Mouse (Mus musculus) Patski (cell line): ENCODE measurements at regions not wholly inside any gene's neighbourhood (a gene's known extent, or its start where the extent isn't known, plus 50 kb on each side); places are given as distances from the start of the nearest gene placed in this dataset.

Experiments used
- ATAC-seq: fragments of 100-300 bp; one replicate; pipeline ENCODE4 v1.8.0; 2021
- CTCF ChIA-PET: fragments of 350-600 bp; sonication (Branson Sonifier 250); formaldehyde crosslinking; loops from one replicate; lab custom pipeline; 2022; ENCODE audit warnings: inconsistent platforms; lab: Charles Lee
- POLR2A ChIA-PET: fragments of 350-600 bp; sonication (Branson Sonifier 250); formaldehyde crosslinking; loops from one replicate; lab custom pipeline; 2022; ENCODE audit warnings: antibody characterized with exemption, inconsistent platforms; lab: Charles Lee
- DNase-seq: peaks from one replicate; pipeline ENCODE4 v3.0.0-alpha.2; 2011; ENCODE audit warnings: low read depth, low spot score
- H3K27me3 ChIP-seq: fragments of 371-371 bp; one replicate; pipeline ENCODE4 v1.5.1; 2021
- CTCF ChIP-seq: fragments of 100-300 bp; IDR thresholded peaks from one replicate; pipeline ENCODE4 v1.5.1; 2021
- in situ Hi-C: fragments of 300-500 bp; cut with MboI; formaldehyde crosslinking; loops from 3 replicates; pipeline ENCODE4 v1.11.1; 2018; ENCODE audit warnings: low pct_unique_long_range_greater_than_20kb, mixed read lengths

DNA sequence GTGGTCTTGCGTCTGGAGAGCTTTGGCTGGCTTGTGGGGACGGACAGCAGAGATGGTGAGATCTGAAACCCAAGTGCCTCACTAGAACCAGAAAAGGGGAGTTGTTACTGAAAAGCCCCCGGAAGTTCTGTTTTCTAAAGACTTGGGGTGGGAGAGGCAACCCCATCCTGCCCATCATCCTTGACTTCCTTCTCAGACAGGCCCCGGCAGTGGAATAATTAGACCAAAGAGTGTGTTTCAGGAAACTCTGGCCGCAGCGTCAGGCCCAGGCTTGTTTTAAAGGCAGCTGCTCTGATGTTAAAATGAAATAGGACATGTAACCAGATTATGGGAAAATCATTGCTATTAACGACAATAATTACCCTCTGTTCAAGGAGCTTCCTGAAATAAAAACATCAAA is 172.9 kb downstream of the Gm12728 start:
- no peaks in the 10 kb centered on the region for H3K27me3 ChIP-seq
- in situ Hi-C loops: no loop called here
- CTCF ChIA-PET: no interaction called here
- POLR2A ChIA-PET: interaction anchor here (0.6 kb wide), 1 partner anchor 255 kb away, joined by 3 read pairs; no protein-coding TSS in a partner anchor
- no peak for TF ChIP-seq CTCF
- ATAC-seq (no peak), DNase-seq (no peak)

DNA sequence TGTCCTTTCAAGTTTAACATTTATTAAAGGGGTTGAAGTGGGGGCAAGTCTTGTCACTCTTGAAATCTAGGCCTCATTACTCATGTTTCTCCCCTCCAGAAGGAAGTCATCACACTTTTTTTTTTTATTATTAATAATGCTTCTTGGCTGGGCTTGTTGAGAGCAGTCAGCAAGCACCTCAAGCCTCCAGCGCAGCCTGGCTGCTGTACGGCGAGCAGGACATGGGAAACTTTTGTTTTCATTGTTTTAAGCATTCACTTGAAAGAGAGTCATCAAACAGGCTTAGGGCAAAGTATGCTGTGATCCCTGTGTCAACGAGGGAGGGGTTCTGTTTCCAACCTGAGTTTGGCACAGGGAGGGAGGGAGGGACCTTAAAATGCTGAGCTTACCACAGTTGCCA is 178.7 kb downstream of the Gm12728 start:
- ATAC-seq (no peak), DNase-seq (no peak)
- TF ChIP-seq CTCF: no peak
- H3K27me3 ChIP-seq: no peaks in the 10 kb centered on the region
- ChIA-PET CTCF (interaction anchor here (1.1 kb wide), 1 partner anchor 387 kb away, joined by 3 read pairs; no protein-coding TSS in a partner anchor), POLR2A (interaction anchor here (0.7 kb wide), 2 partner anchors 23 to 1410 kb away, joined by 3 to 4 read pairs; no protein-coding TSS in a partner anchor)
- in situ Hi-C loops: no loop called here

- ChIA-PET POLR2A (no interaction called here), CTCF (no interaction called here)
- ATAC-seq (no peak), DNase-seq (no peak)
- TF ChIP-seq CTCF: no peak
- no peaks in the 10 kb centered on the region for H3K27me3 ChIP-seq
- in situ Hi-C loops: no loop called here
Observed at GRCm38 (mm10) chr4:105969628-105970027, 180.0 kb downstream of the Gm12728 start.

DNA sequence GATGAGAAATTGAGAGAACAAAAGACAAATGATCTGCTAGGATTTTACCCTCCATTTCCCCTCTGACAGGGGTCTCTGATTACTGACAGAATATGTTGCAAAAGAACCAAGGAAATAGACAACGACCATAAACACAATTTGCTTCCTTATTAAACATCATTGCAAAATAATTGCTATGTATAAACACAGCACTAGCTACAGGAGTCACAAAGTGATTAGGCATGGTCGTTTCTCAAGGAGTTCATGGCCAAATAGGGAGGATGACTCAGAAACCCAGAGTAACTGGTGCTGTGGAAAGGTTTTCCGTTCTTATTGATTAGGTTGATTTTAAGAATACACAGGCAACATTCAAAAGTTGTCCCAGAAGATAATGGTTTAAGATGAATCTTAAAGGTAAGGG is 180.4 kb downstream of the Gm12728 start:
- no peaks in the 10 kb centered on the region for H3K27me3 ChIP-seq
- no peak for DNase-seq
- no peak for TF ChIP-seq CTCF
- ChIA-PET CTCF (no interaction called here), POLR2A (no interaction called here)
- ATAC-seq: no peak
- in situ Hi-C loops: no loop called here

DNA sequence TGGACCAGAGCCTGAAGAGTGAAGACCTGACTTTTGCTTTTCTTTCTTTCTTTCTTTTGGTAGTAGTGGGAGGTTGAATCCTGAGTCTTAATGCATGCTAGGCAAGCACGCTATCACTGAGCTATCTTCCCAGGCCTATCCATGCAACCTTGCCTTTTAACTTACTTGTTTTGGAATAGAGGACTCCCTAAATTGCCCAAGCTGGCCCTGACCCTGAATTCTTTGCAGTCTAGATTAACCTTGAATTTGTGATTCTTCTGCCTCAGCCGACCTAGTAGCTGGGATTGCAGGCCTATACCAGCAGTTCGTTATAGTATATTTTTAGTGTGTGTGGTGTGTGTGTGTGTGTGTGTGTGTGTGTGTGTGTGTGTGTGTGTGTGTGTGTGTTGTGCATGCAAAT is 183.1 kb downstream of the Gm12728 start:
- TF ChIP-seq CTCF: no peak
- ChIA-PET POLR2A (interaction anchor here (0.6 kb wide), 1 partner anchor 277 kb away, joined by 4 read pairs; no protein-coding TSS in a partner anchor), CTCF (no interaction called here)
- no peaks in the 10 kb centered on the region for H3K27me3 ChIP-seq
- in situ Hi-C loops: no loop called here
- ATAC-seq: no peak
- no peak for DNase-seq

GRCm38 (mm10) chr4:105973769-105974397 is 184.2 kb downstream of the Gm12728 start:
- no peak for ATAC-seq
- TF ChIP-seq CTCF: no peak
- no peaks in the 10 kb centered on the region for H3K27me3 ChIP-seq
- ChIA-PET CTCF (no interaction called here), POLR2A (no interaction called here)
- in situ Hi-C loops: no loop called here
- no peak for DNase-seq

GRCm38 (mm10) chr4:105974948-105975347 is 185.3 kb downstream of the Gm12728 start:
- ATAC-seq (no peak), DNase-seq (no peak)
- no peak for TF ChIP-seq CTCF
- no peaks in the 10 kb centered on the region for H3K27me3 ChIP-seq
- POLR2A ChIA-PET: no interaction called here
- in situ Hi-C loops: no loop called here
- CTCF ChIA-PET: no interaction called here

DNA sequence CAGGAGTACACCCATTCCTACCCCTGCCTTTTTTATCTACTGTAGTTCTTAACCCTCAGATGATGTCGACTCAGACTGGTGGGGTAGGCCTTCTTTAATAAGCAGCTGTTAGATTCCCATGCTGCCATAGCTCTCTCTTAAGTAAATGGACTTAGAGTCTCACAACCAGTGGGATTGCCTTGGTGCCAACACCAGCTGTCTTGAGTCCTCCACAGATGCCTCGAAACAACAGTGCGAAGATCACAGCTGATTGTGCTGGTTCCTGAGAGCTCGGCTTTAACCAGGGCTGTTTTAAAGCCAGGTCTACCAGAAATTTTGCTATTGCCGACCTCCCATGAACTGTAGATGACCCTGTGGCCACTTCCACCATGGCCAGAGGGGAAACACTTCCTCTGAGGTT is 189.4 kb downstream of the Gm12728 start:
- ATAC-seq (no peak), DNase-seq (no peak)
- TF ChIP-seq CTCF: no peak
- ChIA-PET POLR2A (no interaction called here), CTCF (no interaction called here)
- in situ Hi-C loops: no loop called here
- H3K27me3 ChIP-seq: no peaks in the 10 kb centered on the region

GRCm38 (mm10) chr4:105983018-105983417 is 193.3 kb downstream of the Gm12728 start:
- ChIA-PET POLR2A (no interaction called here), CTCF (no interaction called here)
- in situ Hi-C loops: no loop called here

DNA sequence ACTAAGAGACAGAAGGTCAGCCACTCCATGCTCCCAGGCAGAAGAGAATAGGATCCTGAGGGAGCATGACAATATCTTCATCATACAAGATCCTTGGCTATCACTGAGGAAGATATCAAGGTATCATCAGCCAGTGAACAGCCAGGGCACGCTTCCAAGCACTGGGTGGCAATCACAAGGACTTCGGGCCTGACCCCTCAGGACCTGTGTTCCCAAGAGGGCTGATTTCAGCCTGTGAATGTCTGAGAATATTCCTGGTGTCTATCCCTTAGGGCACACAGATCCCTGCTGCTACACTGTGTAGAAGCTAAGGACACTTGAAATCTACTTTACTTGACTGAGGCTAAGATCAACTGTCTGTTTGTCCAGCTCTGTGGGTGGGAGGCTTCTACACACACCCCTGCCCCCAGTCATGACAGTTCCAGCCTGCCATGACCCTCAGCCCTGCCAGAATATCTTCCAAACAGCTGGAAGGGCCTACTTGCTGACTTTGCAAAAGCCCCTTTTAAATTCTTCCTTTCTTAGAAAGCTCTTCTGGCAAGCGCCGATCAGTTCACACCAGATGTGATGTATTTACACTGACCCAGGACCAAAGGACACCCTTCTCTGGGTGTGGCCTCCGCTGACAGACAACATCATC is 198.4 kb downstream of the Gm12728 start:
- ChIA-PET CTCF (no interaction called here), POLR2A (no interaction called here)
- H3K27me3 ChIP-seq: no peaks in the 10 kb centered on the region
- no peak for TF ChIP-seq CTCF
- no peak for ATAC-seq
- DNase-seq: no peak
- in situ Hi-C loops: no loop called here

More at GRCm38 (mm10) chr4:105983018-105983417, 193.3 kb downstream of the Gm12728 start:
- DNase-seq (no peak), ATAC-seq (no peak)
- no peaks in the 10 kb centered on the region for H3K27me3 ChIP-seq
- no peak for TF ChIP-seq CTCF

GRCm38 (mm10) chr4:105992581-105993127 is 203.0 kb downstream of the Gm12728 start:
- TF ChIP-seq CTCF: no peak
- POLR2A ChIA-PET: no interaction called here
- CTCF ChIA-PET: no interaction called here
- DNase-seq (no peak), ATAC-seq (no peak)
- no peaks in the 10 kb centered on the region for H3K27me3 ChIP-seq
- in situ Hi-C loops: no loop called here
